Mouse (Mus musculus) ES-E14 (cell line): ENCODE results near the gene Osgin1. TPM values are rescaled to one million over a fixed set of nuclear protein-coding genes. Genes with fewer than 3 reads are reported as not detected.

Experiments
- DNase-seq: peaks from one replicate; pipeline ENCODE4 v3.0.0-alpha.2; 2013; ENCODE audit warnings: low read depth, low spot score
- H3K27ac ChIP-seq: 2 replicates; pipeline ENCODE4 v1.5.1; 2012; ENCODE audit warnings: low read depth, mild to moderate bottlenecking, low read length, moderate library complexity, mixed read lengths; ENCODE audit not compliant: poor library complexity, insufficient read depth, severe bottlenecking
- H3K36me3 ChIP-seq: 2 replicates; pipeline ENCODE4 v1.6.1; 2012; ENCODE audit warnings: mild to moderate bottlenecking, low read length, moderate library complexity, mixed read lengths; ENCODE audit not compliant: control insufficient read depth, poor library complexity, insufficient read depth, severe bottlenecking
- H3K4me1 ChIP-seq, 2 experiments: fragments of 150-350 bp in 1 of 2; sonication (generic) in 1 of 2; 2 replicates each; pipeline ENCODE4 v1.6.1; 2012; ENCODE audit warnings: low read length in 2 of 2, mild to moderate bottlenecking in 1 of 2, mixed read lengths in 1 of 2; ENCODE audit not compliant: control insufficient read depth in 2 of 2, insufficient read depth in 2 of 2, poor library complexity in 1 of 2
- H3K4me3 ChIP-seq, 2 experiments: fragments of 150-350 bp in 1 of 2; sonication (generic) in 1 of 2; 2 replicates each; pipeline ENCODE4 v1.5.1; 2012; ENCODE audit warnings: low read length in 2 of 2, low read depth in 1 of 2, mild to moderate bottlenecking in 1 of 2, mixed read lengths in 1 of 2; ENCODE audit not compliant: insufficient read depth in 1 of 2, poor library complexity in 1 of 2, severe bottlenecking in 1 of 2
- H3K9ac ChIP-seq: 2 replicates; pipeline ENCODE4 v1.6.1; 2012; ENCODE audit warnings: low read depth, mild to moderate bottlenecking, low read length, mixed read lengths; ENCODE audit not compliant: poor library complexity, insufficient read depth, severe bottlenecking
- H3K9me3 ChIP-seq: fragments of 150-350 bp; sonication (generic); 2 replicates; pipeline ENCODE4 v1.6.1; 2012; ENCODE audit warnings: low read depth, mild to moderate bottlenecking, low read length; ENCODE audit not compliant: control insufficient read depth, insufficient read depth
- CHD2 ChIP-seq: IDR thresholded peaks from 2 replicates; pipeline ENCODE4 v1.6.1; 2014; ENCODE audit warnings: mild to moderate bottlenecking, low read depth, low read length, inconsistent platforms
- HCFC1 ChIP-seq: IDR thresholded peaks from 2 replicates; pipeline ENCODE4 v1.6.1; 2012; ENCODE audit warnings: low read length, inconsistent platforms, borderline replicate concordance; ENCODE audit not compliant: insufficient read depth
- MAFK ChIP-seq: IDR thresholded peaks from 2 replicates; pipeline ENCODE4 v1.6.1; 2014; ENCODE audit warnings: mild to moderate bottlenecking, low read depth, low read length, inconsistent platforms; ENCODE audit not compliant: insufficient read depth
- ZC3H11A ChIP-seq: IDR thresholded peaks from 2 replicates; pipeline ENCODE4 v1.6.1; 2012; ENCODE audit warnings: low read depth, mild to moderate bottlenecking, inconsistent platforms, low read length, borderline replicate concordance
- ZNF384 ChIP-seq: IDR thresholded peaks from 2 replicates; pipeline ENCODE4 v1.6.1; 2012; ENCODE audit warnings: low read depth, low read length, inconsistent platforms
- in situ Hi-C, 2 experiments: fragments of 600-800 bp; cut with MboI; formaldehyde crosslinking; loops; one replicate each; pipeline ENCODE4 v1.15.1; 2025; ENCODE audit warnings: low sequenced_read_pairs in 2 of 2, inconsistent platforms in 1 of 2; ENCODE audit not compliant: unreplicated experiment in 2 of 2
- total RNA-seq: library from RNA; depleted of rRNA; stranded (reverse); fragments of 300-350 nt; gene quantifications from 2 replicates; pipeline ENCODE4 v1.2.3, GENCODE M21; 2012; rRNA removed

Gene Osgin1
- total RNA-seq = 0.32 and 0.36 TPM in 2 replicates

DNA sequence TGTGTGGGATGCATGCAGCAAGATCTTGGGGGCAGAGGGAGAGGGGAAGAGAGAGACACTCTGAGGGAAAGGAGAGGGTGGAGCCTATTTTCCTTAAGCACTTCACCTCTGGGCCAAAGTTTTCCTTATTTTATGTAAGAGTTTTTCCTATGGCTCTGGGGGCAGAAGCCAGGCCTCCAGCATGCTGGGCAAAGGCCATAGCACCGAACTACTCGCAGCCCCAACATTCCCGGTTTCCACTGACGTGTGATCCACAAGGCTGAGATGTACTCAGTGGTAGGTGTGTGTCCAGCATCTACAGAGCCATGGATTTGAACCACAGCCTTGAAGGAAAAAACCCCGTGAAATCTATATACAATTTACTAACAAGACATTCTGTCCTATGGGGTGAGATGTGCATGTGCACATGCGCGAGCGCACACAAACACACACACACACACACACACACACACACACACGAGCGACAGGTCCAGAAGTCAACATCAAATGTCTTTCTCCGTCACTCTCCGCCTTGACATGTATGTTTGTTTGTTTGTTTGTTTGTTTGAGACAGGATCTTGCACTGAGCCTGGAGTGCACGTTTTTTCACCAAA, at the start of gene Osgin1:
Gene Osgin1 (plus strand): TSS at position 543 of the 593 bp plus-strand sequence.
- Histone ChIP-seq H3K4me1 (peaks cover 0 to 5% of the 10 kb centered on the region in 2 experiments; a peak in 1 of 4 replicates), H3K9ac (no peak within 1 kb of the TSS), H3K9me3 (no peaks in the 10 kb centered on the region), H3K27ac (no peak within 1 kb of the TSS), H3K36me3 (no peaks in the 10 kb centered on the region), H3K4me3 (no peak within 1 kb of the TSS)
- DNase-seq = no peak
- in situ Hi-C loops = no loop called here
- TF ChIP-seq ZNF384 = no peak
- TF ChIP-seq HCFC1 = no peak
- no peak for TF ChIP-seq MAFK

DNA sequence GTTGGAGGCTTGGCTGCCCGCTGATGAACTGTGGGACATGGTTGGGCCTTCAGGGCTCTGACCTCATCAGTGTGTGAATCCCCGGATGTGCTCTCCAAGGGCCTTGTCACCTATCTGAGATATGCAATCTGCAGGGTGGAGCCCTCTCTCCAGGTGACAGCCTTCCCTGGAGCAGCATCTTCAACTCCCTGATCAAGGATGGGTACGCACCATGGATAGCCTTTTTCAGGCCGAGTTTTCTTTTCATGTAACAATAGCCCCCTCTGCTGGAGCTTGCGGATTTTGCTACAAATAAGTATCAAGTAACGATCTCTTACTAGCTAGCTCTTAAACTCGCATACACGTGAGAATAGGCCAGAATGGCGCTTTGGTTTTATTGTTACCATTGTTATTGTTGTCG, 49.4 kb upstream of the Osgin1 start:
- TF ChIP-seq ZC3H11A = 0 out of 2 replicates have a peak, but pooled peaks have one; percentile 37
- TF ChIP-seq ZNF384 = no peak
- no peak for TF ChIP-seq CHD2
- no peak for TF ChIP-seq HCFC1
- no peak for TF ChIP-seq MAFK
- no peaks in the 10 kb centered on the region for H3K36me3 ChIP-seq
- H3K4me3 ChIP-seq = no peak overlapping the region
- H3K9ac ChIP-seq = no peak overlapping the region
- peak; percentile 71 for DNase-seq
- in situ Hi-C loops = no loop called here
- H3K27ac ChIP-seq = no peak overlapping the region
- 0 out of 4 replicates have a peak, but pooled peaks cover 0 to 2% of the 10 kb centered on the region in 2 experiments for H3K4me1 ChIP-seq
- no peaks in the 10 kb centered on the region for H3K9me3 ChIP-seq

DNA sequence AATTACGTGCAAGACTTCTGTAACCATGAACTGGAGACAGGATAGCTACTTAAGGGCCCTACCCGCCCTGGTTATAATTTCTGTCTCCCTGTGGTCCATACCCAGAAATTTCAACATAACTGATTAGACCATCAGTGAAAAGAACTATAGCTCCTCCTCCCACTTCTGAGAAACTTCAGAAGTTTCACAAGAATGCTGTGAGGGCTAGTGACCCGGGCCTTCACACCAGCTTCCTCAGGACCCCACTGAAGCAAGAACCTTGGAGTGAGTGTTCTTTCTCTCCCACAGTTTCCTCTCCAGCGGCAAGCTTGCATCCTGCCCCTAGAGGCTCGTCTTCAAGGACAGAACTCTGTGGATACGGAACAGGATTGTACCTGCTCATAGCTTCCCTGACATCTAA, 48.1 kb upstream of the Osgin1 start:
- H3K4me1 ChIP-seq = 0 out of 4 replicates have a peak, but pooled peaks cover 0 to 2% of the 10 kb centered on the region in 2 experiments
- H3K36me3 ChIP-seq = no peaks in the 10 kb centered on the region
- no peaks in the 10 kb centered on the region for H3K9me3 ChIP-seq
- DNase-seq = no peak
- no peak overlapping the region for H3K9ac ChIP-seq
- no peak overlapping the region for H3K4me3 ChIP-seq
- TF ChIP-seq ZNF384 (no peak), ZC3H11A (no peak), CHD2 (no peak), MAFK (no peak), HCFC1 (no peak)
- in situ Hi-C loops = no loop called here
- no peak overlapping the region for H3K27ac ChIP-seq

DNA sequence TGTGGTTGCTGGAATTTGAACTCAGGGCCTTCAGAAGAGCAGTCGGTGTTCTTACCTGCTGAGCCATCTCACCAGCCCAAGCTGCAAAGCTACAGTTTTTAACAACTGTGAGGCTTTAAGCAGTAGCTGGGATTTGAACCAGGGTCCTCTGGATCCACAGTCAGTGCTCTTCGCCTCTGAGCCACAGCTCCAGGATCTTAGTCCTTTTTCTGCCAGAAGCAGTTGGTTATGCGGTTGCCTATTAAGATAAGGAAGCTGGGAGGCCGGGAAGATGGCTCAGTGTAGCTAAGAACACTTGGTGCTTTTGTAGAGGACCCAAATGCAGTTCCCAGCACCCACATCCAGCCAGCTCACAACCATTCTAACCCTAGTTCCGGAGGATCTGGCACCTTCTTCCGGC, 46.9 kb upstream of the Osgin1 start:
- Histone ChIP-seq H3K9ac (no peak overlapping the region), H3K9me3 (no peaks in the 10 kb centered on the region), H3K27ac (no peak overlapping the region), H3K4me1 (0 out of 4 replicates have a peak, but pooled peaks cover 0 to 2% of the 10 kb centered on the region in 2 experiments), H3K36me3 (no peaks in the 10 kb centered on the region), H3K4me3 (no peak overlapping the region)
- in situ Hi-C loops = no loop called here
- TF ChIP-seq ZC3H11A = no peak
- no peak for TF ChIP-seq HCFC1
- no peak for TF ChIP-seq CHD2
- no peak for TF ChIP-seq ZNF384
- TF ChIP-seq MAFK = no peak
- DNase-seq = no peak

DNA sequence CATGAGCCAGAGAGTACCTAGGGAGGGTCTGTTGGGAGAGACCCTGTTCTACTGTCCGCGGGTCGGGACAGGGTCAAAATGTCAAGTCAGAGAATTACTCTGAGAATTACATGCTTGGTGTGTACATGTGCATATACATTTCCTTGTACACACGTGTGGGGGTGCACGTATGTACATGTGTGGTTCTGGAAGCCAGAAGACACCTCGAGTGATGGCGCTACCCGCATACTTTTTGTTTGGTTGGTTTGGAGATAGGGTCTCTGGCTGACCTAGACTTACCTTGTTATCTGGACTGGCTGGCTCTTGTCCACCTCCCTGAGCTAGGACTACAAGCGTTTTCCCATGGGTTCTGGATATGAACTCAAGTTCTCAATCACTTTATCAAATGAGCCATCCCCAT, 39.8 kb upstream of the Osgin1 start:
- in situ Hi-C loops = no loop called here
- Histone ChIP-seq H3K9ac (no peak overlapping the region), H3K4me3 (peak overlapping the region; percentile 52 to 66; a peak in 3 of 4 replicates), H3K9me3 (no peaks in the 10 kb centered on the region), H3K4me1 (peaks cover 0 to 5% of the 10 kb centered on the region in 2 experiments; a peak in 1 of 4 replicates), H3K27ac (no peak overlapping the region), H3K36me3 (no peaks in the 10 kb centered on the region)
- no peak for DNase-seq
- no peak for TF ChIP-seq CHD2
- TF ChIP-seq ZNF384 = no peak
- TF ChIP-seq MAFK = no peak
- TF ChIP-seq ZC3H11A = no peak
- TF ChIP-seq HCFC1 = no peak
